8 mouse cellular contexts compared by ENCODE assay signal in the genomic region with DNA sequence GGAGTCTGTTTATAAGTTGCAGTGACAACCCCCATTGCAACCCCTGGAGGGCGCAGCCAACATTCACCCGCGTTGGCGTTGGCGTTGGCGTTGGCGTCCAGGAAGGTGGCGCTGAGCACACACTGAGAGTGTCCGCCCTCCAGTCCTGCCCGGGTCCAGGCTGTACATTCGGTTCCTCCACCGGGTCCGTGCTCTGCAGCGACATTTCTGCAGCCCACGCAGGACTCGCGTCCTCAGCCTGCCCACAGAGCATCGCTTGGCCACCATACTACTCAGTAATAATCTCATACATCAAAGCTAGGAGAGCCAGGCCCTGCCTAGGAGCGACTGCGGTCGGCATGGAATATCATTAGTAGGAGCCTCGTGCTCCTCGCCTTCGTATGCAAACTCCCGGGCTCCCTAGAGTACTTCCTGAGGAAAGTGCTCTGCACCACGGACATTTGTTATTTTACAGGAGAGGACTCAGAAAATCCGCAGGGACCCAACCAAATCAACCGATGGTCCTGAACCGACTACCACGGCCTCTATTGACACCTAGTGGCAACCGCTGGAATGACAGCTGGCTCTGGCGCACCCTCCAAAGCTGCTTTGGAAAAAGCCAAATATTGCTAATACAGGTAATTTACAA. TPM values are rescaled to one million over a fixed set of nuclear protein-coding genes. Genes with fewer than 3 reads are reported as not detected.
DNase-seq lines count a peak whose midpoint lies in the region; ATAC-seq lines count a peak whose summit lies in the region.

No protein-coding gene starts in this region.

- under 1% methylated on average over 32 of the region's 32 CpGs for WGBS in intestine, embryonic 15.5 days
- WGBS in limb, embryonic 10.5 days, result under 1% methylated on average over 32 of the region's 32 CpGs
- WGBS in midbrain, embryonic 11.5 days, result under 1% methylated on average over 32 of the region's 32 CpGs

- H3K4me3 ChIP-seq in intestine, embryonic 15.5 days (replicated peaks), result peak overlapping the region; percentile 51
- H3K4me3 ChIP-seq in limb, embryonic 10.5 days, result peak overlapping the region; percentile 65
- peak overlapping the region; percentile 55 for H3K4me3 ChIP-seq in midbrain, embryonic 11.5 days (ENCODE audit: low read depth, low read length)

- H3K36me3 ChIP-seq in intestine, embryonic 15.5 days, result no peaks in the 10 kb centered on the region
- H3K36me3 ChIP-seq in limb, embryonic 10.5 days, result no peaks in the 10 kb centered on the region
- H3K36me3 ChIP-seq in midbrain, embryonic 11.5 days (ENCODE audit: control insufficient read depth, insufficient read depth, low read length), result no peaks in the 10 kb centered on the region

- DNase-seq in 416B (ENCODE audit: low read depth), result peak; percentile 54
- DNase-seq in adrenal gland, adult 2 months, result peak; percentile 82
- DNase-seq in embryo, embryonic 11 days, result peak; percentile 89
- peak; percentile 34 for DNase-seq in gastrocnemius, postnatal 25 days
- DNase-seq in limb, embryonic 10.5 days (ENCODE audit: low spot score), result peak; percentile 86
- DNase-seq in midbrain, embryonic 11.5 days (ENCODE audit: low spot score, missing footprints), result peak; percentile 98
- peak; percentile 32 to 73 for DNase-seq in spleen, adult 18-20 months

- no peaks in the 10 kb centered on the region for H3K9me3 ChIP-seq in intestine, embryonic 15.5 days
- no peaks in the 10 kb centered on the region for H3K9me3 ChIP-seq in limb, embryonic 10.5 days (replicated peaks)
- no peaks in the 10 kb centered on the region for H3K9me3 ChIP-seq in midbrain, embryonic 11.5 days (ENCODE audit: control insufficient read depth, low read length)

- no peak overlapping the region for H3K27ac ChIP-seq in intestine, embryonic 15.5 days
- peak overlapping the region; percentile 80 for H3K27ac ChIP-seq in limb, embryonic 10.5 days
- no peak overlapping the region for H3K27ac ChIP-seq in midbrain, embryonic 11.5 days (ENCODE audit: low read depth, low read length)

- H3K9ac ChIP-seq in intestine, embryonic 15.5 days, result peak overlapping the region; percentile 41
- peak overlapping the region; percentile 70 for H3K9ac ChIP-seq in midbrain, embryonic 11.5 days (ENCODE audit: low read length)

- no peaks in the 10 kb centered on the region for H3K27me3 ChIP-seq in intestine, embryonic 15.5 days (replicated peaks)
- 0 out of 2 replicates have a peak, but pooled peaks cover 8% of the 10 kb centered on the region for H3K27me3 ChIP-seq in limb, embryonic 10.5 days (ENCODE audit: low read depth, poor library complexity, severe bottlenecking)
- H3K27me3 ChIP-seq in midbrain, embryonic 11.5 days (ENCODE audit: control insufficient read depth, insufficient read depth, low read length), result no peaks in the 10 kb centered on the region; the same call in 1 of the 2 replicates

- H3K4me1 ChIP-seq in intestine, embryonic 15.5 days (replicated peaks), result 0 out of 2 replicates have a peak, but pooled peaks cover 4% of the 10 kb centered on the region
- peaks cover 6% of the 10 kb centered on the region for H3K4me1 ChIP-seq in limb, embryonic 10.5 days
- H3K4me1 ChIP-seq in midbrain, embryonic 11.5 days (ENCODE audit: control insufficient read depth, insufficient read depth, low read length), result no peaks in the 10 kb centered on the region

- peak; percentile 87 for ATAC-seq in intestine, embryonic 15.5 days
- ATAC-seq in midbrain, embryonic 11.5 days (ENCODE audit: low FRiP score), result peak; percentile 93

- peak overlapping the region; percentile 95 for H3K4me2 ChIP-seq in intestine, embryonic 15.5 days (replicated peaks)
- H3K4me2 ChIP-seq in midbrain, embryonic 11.5 days, result peak overlapping the region; percentile 86

RNA-seq across cellular contexts. Expression of gene Il20rb, which starts 40.4 kb away (rescaled TPM):
- total RNA-seq in adrenal gland, adult 2 months (2021), result 1 to 10 TPM in 1 of 2 experiments, under 1 TPM in 1; 0.52 to 1.8 TPM
- 0.42 and 0.70 TPM in 2 replicates for polyA plus RNA-seq in adrenal gland, adult 2 months (2012; rRNA removed)
- 1 to 10 TPM; 1.3 to 1.7 TPM for total RNA-seq in gastrocnemius, postnatal 25 days (2021)
- 1.3 and 1.4 TPM in 2 replicates for polyA plus RNA-seq in intestine, embryonic 15.5 days (2015; fragmentation: Nextera tagmentation; extraction: Ambion mirVana)
- 1.5 and 1.6 TPM in 2 replicates for polyA plus RNA-seq in limb, embryonic 10.5 days (2016; fragmentation: Nextera tagmentation; extraction: Ambion mirVana)
- 0.59 and 1.2 TPM in 2 replicates for polyA plus RNA-seq in midbrain, embryonic 11.5 days (2014; fragmentation: Nextera tagmentation; extraction: Ambion mirVana)

Comparison
In these comparisons a context has a peak if more than half of its experiments do, and no peak if none do; other contexts are left out.
1. DNase-seq: peak in every context shown above with its lines; median percentile 98 in midbrain, embryonic 11.5 days; 89 in embryo, embryonic 11 days; 86 in limb, embryonic 10.5 days; 82 in adrenal gland, adult 2 months; 54 in 416B; 52 in spleen, adult 18-20 months; 34 in gastrocnemius, postnatal 25 days.